Mouse (Mus musculus) forebrain, embryonic 15.5 days (tissue): ENCODE measurements at regions not wholly inside any gene's neighbourhood (a gene's known extent, or its start where the extent isn't known, plus 50 kb on each side); places are given as distances from the start of the nearest gene placed in this dataset.

ENCODE experiments used
- ATAC-seq: fragments of 200-750 bp; cut with Nextera tagmentation; replicated peaks from 2 replicates; pipeline ENCODE4 v1.8.0; 2017; ENCODE audit warnings: mild to moderate bottlenecking, moderate TSS enrichment, moderate library complexity
- H3K27ac ChIP-seq: fragments of 300-500 bp; sonication (generic); replicated peaks from 2 replicates; pipeline ENCODE4 v1.5.1; 2015; ENCODE audit warnings: mild to moderate bottlenecking, inconsistent platforms
- H3K27me3 ChIP-seq: fragments of 300-500 bp; sonication (generic); 2 replicates; pipeline ENCODE4 v1.6.1; 2015; ENCODE audit warnings: inconsistent platforms
- H3K36me3 ChIP-seq: fragments of 300-500 bp; sonication (generic); 2 replicates; pipeline ENCODE4 v1.6.1; 2015; ENCODE audit warnings: mild to moderate bottlenecking, inconsistent platforms
- H3K4me1 ChIP-seq: fragments of 300-500 bp; sonication (generic); 2 replicates; pipeline ENCODE4 v1.6.1; 2015; ENCODE audit warnings: inconsistent platforms
- H3K4me2 ChIP-seq: fragments of 300-500 bp; sonication (generic); replicated peaks from 2 replicates; pipeline ENCODE4 v1.6.1; 2015; ENCODE audit warnings: mild to moderate bottlenecking, inconsistent platforms
- H3K4me3 ChIP-seq: fragments of 300-500 bp; sonication (generic); 2 replicates; pipeline ENCODE4 v1.5.1; 2015; ENCODE audit warnings: mild to moderate bottlenecking, inconsistent platforms
- H3K9ac ChIP-seq: fragments of 300-500 bp; sonication (generic); replicated peaks from 2 replicates; pipeline ENCODE4 v1.6.1; 2015; ENCODE audit warnings: mild to moderate bottlenecking, inconsistent platforms
- H3K9me3 ChIP-seq: fragments of 300-500 bp; sonication (generic); 2 replicates; pipeline ENCODE4 v1.6.1; 2016; ENCODE audit warnings: inconsistent platforms
- WGBS: fragments of 180-500 bp; shearing (Covaris S2); methylation state at CpG from one replicate; pipeline ENCODE4 v1.1.7; 2015; ENCODE audit warnings: mixed read lengths; 5-methylcytosine and 5-hydroxymethylcytosine counted together

- no peak overlapping the region for H3K4me3 ChIP-seq
- no peak for ATAC-seq
- WGBS: 88% methylated on average over 3 of the region's 3 CpGs
- no peak overlapping the region for H3K9ac ChIP-seq
- no peaks in the 10 kb centered on the region for H3K4me1 ChIP-seq
- H3K4me2 ChIP-seq: no peak overlapping the region
- H3K27ac ChIP-seq: no peak overlapping the region
- no peaks in the 10 kb centered on the region for H3K9me3 ChIP-seq
- no peaks in the 10 kb centered on the region for H3K27me3 ChIP-seq
- H3K36me3 ChIP-seq: no peaks in the 10 kb centered on the region
These were observed 338.9 kb upstream of the Ptbp2 start for GRCm38 (mm10) chr3:120123155-120123554.

- 60% methylated on average over 7 of the region's 7 CpGs for WGBS
- Histone ChIP-seq H3K9ac (no peak overlapping the region), H3K27ac (no peak overlapping the region), H3K36me3 (no peaks in the 10 kb centered on the region), H3K4me3 (no peak overlapping the region), H3K4me2 (no peak overlapping the region), H3K4me1 (no peaks in the 10 kb centered on the region), H3K9me3 (no peaks in the 10 kb centered on the region), H3K27me3 (no peaks in the 10 kb centered on the region)
- ATAC-seq: no peak
These were observed 299.1 kb upstream of the Ptbp2 start for GRCm38 (mm10) chr3:120083171-120083932.

GRCm38 (mm10) chr3:120073528-120073927 lies 289.3 kb upstream of the Ptbp2 start:
- H3K9ac ChIP-seq: no peak overlapping the region
- no peak overlapping the region for H3K4me2 ChIP-seq
- no peaks in the 10 kb centered on the region for H3K36me3 ChIP-seq
- H3K9me3 ChIP-seq: no peaks in the 10 kb centered on the region
- H3K4me1 ChIP-seq: no peaks in the 10 kb centered on the region
- H3K27me3 ChIP-seq: no peaks in the 10 kb centered on the region
- H3K4me3 ChIP-seq: no peak overlapping the region
- no peak overlapping the region for H3K27ac ChIP-seq
- WGBS: 19% methylated on average over 1 of the region's 1 CpGs
- ATAC-seq: no peak

GRCm38 (mm10) chr3:120065714-120066113 lies 281.4 kb upstream of the Ptbp2 start:
- Histone ChIP-seq H3K27ac (no peak overlapping the region), H3K4me1 (peaks cover 8% of the 10 kb centered on the region; the same call in 1 of the 2 replicates), H3K4me3 (no peak overlapping the region), H3K27me3 (no peaks in the 10 kb centered on the region), H3K9ac (no peak overlapping the region), H3K36me3 (no peaks in the 10 kb centered on the region), H3K9me3 (no peaks in the 10 kb centered on the region), H3K4me2 (no peak overlapping the region)
- whole genome bisulfite sequencing: 93% methylated on average over 6 of the region's 6 CpGs
- no peak for ATAC-seq

DNA sequence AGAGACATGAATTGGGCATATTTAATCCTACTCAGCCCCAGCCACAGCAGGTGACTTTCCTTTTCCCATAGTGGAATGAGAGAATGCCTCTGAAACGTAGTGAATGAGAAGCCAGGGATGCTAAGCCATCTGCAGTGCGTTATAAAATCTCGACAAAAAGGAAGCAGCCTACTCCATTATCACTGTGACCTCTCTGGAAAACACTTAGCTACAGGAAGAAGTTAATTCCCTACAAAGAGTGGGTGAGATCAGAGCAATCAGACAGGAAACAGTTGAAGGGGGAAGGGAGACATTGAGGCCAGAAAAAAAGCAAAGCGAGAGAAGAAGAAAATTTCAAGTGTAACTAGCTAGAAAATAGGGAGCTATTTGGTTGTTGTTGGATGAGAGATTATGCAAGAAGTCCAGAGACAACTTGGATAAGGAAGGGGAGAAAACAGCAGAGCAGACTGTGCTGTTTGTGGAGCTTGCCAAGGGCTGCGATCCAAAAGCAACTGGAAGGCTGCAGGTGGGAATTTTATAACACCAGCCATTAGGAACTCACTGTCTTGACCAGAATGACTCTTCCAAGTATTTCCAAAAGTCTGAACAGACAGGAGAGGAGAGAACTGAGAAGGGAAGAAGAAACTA lies 280.7 kb upstream of the Ptbp2 start:
- Histone ChIP-seq H3K9me3 (no peaks in the 10 kb centered on the region), H3K36me3 (no peaks in the 10 kb centered on the region), H3K4me2 (no peak overlapping the region), H3K4me3 (no peak overlapping the region), H3K27ac (no peak overlapping the region), H3K9ac (no peak overlapping the region), H3K4me1 (peaks cover 8% of the 10 kb centered on the region; the same call in 1 of the 2 replicates), H3K27me3 (no peaks in the 10 kb centered on the region)
- 32% methylated on average over 5 of the region's 5 CpGs for WGBS
- ATAC-seq: no peak

GRCm38 (mm10) chr3:120062264-120062663 lies 278.0 kb upstream of the Ptbp2 start:
- no peak for ATAC-seq

GRCm38 (mm10) chr3:120059959-120060358 lies 275.7 kb upstream of the Ptbp2 start:
- no peak overlapping the region for H3K27ac ChIP-seq
- no peak overlapping the region for H3K4me2 ChIP-seq
- H3K4me1 ChIP-seq: peaks cover 6% of the 10 kb centered on the region; the same call in 1 of the 2 replicates
- no peak overlapping the region for H3K9ac ChIP-seq
- H3K36me3 ChIP-seq: no peaks in the 10 kb centered on the region
- H3K27me3 ChIP-seq: no peaks in the 10 kb centered on the region
- no peaks in the 10 kb centered on the region for H3K9me3 ChIP-seq
- ATAC-seq: 0 out of 2 replicates have a peak, but pooled peaks have one; percentile 13
- H3K4me3 ChIP-seq: no peak overlapping the region
- WGBS: 15% methylated on average over 11 of the region's 11 CpGs

More at GRCm38 (mm10) chr3:120062264-120062663, 278.0 kb upstream of the Ptbp2 start:
- H3K4me1 ChIP-seq: peaks cover 8% of the 10 kb centered on the region; the same call in 1 of the 2 replicates
- no peak overlapping the region for H3K4me3 ChIP-seq
- H3K4me2 ChIP-seq: no peak overlapping the region
- no peaks in the 10 kb centered on the region for H3K27me3 ChIP-seq
- 69% methylated on average over 5 of the region's 5 CpGs for WGBS
- H3K36me3 ChIP-seq: no peaks in the 10 kb centered on the region
- no peak overlapping the region for H3K9ac ChIP-seq
- H3K9me3 ChIP-seq: no peaks in the 10 kb centered on the region
- H3K27ac ChIP-seq: no peak overlapping the region

DNA sequence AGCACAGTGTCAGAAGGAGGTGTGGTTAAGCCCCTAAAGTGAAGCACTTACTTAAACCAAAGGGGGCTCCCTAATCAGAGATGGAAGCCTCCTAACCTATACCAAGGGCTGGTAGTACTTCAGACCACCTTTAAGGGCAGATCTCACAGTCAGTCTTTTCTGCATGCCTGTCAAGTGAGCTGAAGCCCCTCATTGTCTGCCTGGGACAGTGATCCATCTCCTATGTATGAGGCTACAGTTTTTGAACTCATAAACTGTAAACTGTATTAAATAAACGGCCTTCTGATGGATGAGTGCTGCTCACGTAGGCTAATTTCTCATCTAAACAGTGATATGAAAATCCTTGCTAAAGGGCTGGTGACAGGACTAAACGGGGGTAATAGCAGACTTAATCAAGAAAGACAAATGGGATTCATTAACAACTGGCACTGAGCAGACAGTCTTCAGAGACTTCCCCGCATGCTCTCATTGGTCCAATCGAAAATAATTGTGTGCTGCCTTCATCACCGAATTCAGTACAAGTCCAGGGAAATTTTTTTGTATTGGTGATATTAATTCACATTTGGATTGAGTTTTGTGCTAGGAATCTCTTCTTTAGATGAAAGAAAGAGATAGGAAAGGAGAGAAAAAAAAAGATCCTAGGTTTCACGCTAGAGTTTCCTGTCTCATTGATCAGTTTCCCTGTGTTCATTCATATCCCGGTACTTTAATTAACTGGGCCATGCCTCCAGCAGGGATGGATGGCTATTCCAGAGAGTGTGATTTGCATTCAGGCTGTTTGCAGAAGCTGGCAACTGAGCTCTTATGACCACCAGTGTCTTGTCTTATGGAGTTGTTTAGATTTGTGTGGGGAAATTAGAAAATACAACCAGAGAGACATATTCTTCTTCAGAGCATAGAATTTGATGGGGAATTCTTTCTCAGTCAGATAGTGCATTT lies 271.2 kb upstream of the Ptbp2 start:
- Histone ChIP-seq H3K36me3 (no peaks in the 10 kb centered on the region), H3K9ac (no peak overlapping the region), H3K27ac (no peak overlapping the region), H3K4me3 (no peak overlapping the region), H3K27me3 (no peaks in the 10 kb centered on the region), H3K4me1 (no peaks in the 10 kb centered on the region), H3K9me3 (no peaks in the 10 kb centered on the region), H3K4me2 (no peak overlapping the region)
- no peak for ATAC-seq
- WGBS: 36% methylated on average over 8 of the region's 8 CpGs

DNA sequence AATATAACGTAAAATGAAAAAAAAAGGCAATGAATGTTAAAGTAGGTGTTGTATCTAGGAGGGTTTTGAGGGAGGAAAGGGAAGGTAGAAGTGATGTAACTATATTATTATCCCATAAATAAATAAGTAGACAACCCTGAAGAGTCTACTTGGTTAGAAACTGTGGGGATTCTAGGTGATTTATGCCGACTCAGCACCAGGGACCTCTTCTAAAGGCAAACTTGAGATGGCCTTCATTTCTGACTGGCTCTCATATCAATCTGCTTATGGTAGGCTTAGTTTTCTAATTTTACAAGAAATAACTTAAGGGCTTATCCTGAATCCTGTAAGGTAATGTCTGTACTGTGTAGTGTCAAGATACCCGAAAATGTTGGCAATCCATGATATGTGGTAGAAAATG lies 263.0 kb upstream of the Ptbp2 start:
- Histone ChIP-seq H3K27ac (no peak overlapping the region), H3K9ac (no peak overlapping the region), H3K9me3 (no peaks in the 10 kb centered on the region), H3K4me2 (no peak overlapping the region), H3K4me1 (no peaks in the 10 kb centered on the region), H3K4me3 (no peak overlapping the region), H3K27me3 (no peaks in the 10 kb centered on the region), H3K36me3 (no peaks in the 10 kb centered on the region)
- no peak for ATAC-seq
- WGBS: 96% methylated on average over 3 of the region's 3 CpGs

- no peak overlapping the region for H3K9ac ChIP-seq
- H3K4me3 ChIP-seq: no peak overlapping the region
- WGBS: 94% methylated on average over 3 of the region's 3 CpGs
- H3K36me3 ChIP-seq: no peaks in the 10 kb centered on the region
- ATAC-seq: no peak
- no peak overlapping the region for H3K4me2 ChIP-seq
- H3K27me3 ChIP-seq: no peaks in the 10 kb centered on the region
- no peaks in the 10 kb centered on the region for H3K9me3 ChIP-seq
- no peaks in the 10 kb centered on the region for H3K4me1 ChIP-seq
- no peak overlapping the region for H3K27ac ChIP-seq
These were observed 253.3 kb upstream of the Ptbp2 start for GRCm38 (mm10) chr3:120037526-120037925.

GRCm38 (mm10) chr3:120019826-120020683 lies 235.8 kb upstream of the Ptbp2 start:
- Histone ChIP-seq H3K9ac (no peak overlapping the region), H3K27ac (peak overlapping the region; percentile 48), H3K9me3 (no peaks in the 10 kb centered on the region), H3K36me3 (no peaks in the 10 kb centered on the region), H3K4me3 (no peak overlapping the region), H3K4me2 (no peak overlapping the region; the same call in 1 of the 2 replicates), H3K4me1 (peaks cover 17% of the 10 kb centered on the region), H3K27me3 (no peaks in the 10 kb centered on the region)
- ATAC-seq: peak; percentile 58
- 43% methylated on average over 10 of the region's 10 CpGs for WGBS
